Mouse (Mus musculus) heart, adult 2 months (tissue): Measurements from ENCODE around the gene Aaed1. TPM values are rescaled to one million over a fixed set of nuclear protein-coding genes. Genes with fewer than 3 reads are reported as not detected.

Source experiments
- DNase-seq, 2 experiments: peaks; one replicate each; pipeline ENCODE4 v3.0.0; 2021
- H3K27ac ChIP-seq: fragments of 200-600 bp; 2 replicates; pipeline ENCODE4 v1.8.1; 2022
- H3K27me3 ChIP-seq: fragments of 200-500 bp; 2 replicates; pipeline ENCODE4 v1.6.1; 2012; ENCODE audit warnings: mild to moderate bottlenecking, low read length, inconsistent platforms, mixed read lengths; ENCODE audit not compliant: control insufficient read depth, insufficient read depth
- H3K36me3 ChIP-seq: fragments of 200-500 bp; 2 replicates; pipeline ENCODE4 v1.6.1; 2012; ENCODE audit warnings: low read length, inconsistent platforms; ENCODE audit not compliant: control insufficient read depth, insufficient read depth
- H3K4me1 ChIP-seq: fragments of 200-500 bp; 2 replicates; pipeline ENCODE4 v1.6.1; 2011; ENCODE audit warnings: low read length; ENCODE audit not compliant: control insufficient read depth, insufficient read depth
- H3K4me3 ChIP-seq: fragments of 200-600 bp; 2 replicates; pipeline ENCODE4 v1.8.1; 2022
- H3K79me2 ChIP-seq: fragments of 200-500 bp; replicated peaks from 2 replicates; pipeline ENCODE4 v1.6.1; 2012; ENCODE audit warnings: mild to moderate bottlenecking, inconsistent platforms, low read length, moderate library complexity, mixed read lengths; ENCODE audit not compliant: control insufficient read depth, insufficient read depth
- H3K9ac ChIP-seq: fragments of 200-500 bp; 2 replicates; pipeline ENCODE4 v1.6.1; 2012; ENCODE audit warnings: low read depth, mild to moderate bottlenecking, control low read depth, inconsistent platforms, low read length, mixed read lengths
- CTCF ChIP-seq: fragments of 200-600 bp; IDR thresholded peaks from 2 replicates; pipeline ENCODE4 v1.8.1; 2022; ENCODE audit warnings: antibody characterized with exemption, mild to moderate bottlenecking, moderate library complexity
- EP300 ChIP-seq: fragments of 200-500 bp; IDR thresholded peaks from 2 replicates; pipeline ENCODE4 v1.6.1; 2011; ENCODE audit warnings: low read depth, low read length, control low read depth; ENCODE audit not compliant: insufficient read depth
- POLR2A ChIP-seq: fragments of 200-500 bp; IDR thresholded peaks from 2 replicates; pipeline ENCODE4 v1.6.1; 2011; ENCODE audit warnings: mild to moderate bottlenecking, low read depth, low read length, control low read depth; ENCODE audit not compliant: insufficient read depth
- WGBS: fragments of 180-500 bp; shearing (Covaris S2); methylation state at CpG from one replicate; pipeline ENCODE4 v1.1.7; 2018; 5-methylcytosine and 5-hydroxymethylcytosine counted together
- intact Hi-C: fragments of 180-260 bp; cut with DNase I; formaldehyde crosslinking; loops from one replicate; pipeline ENCODE4 v1.15.1; 2025
- polyA plus RNA-seq: library from polyadenylated mRNA; depleted of rRNA; stranded (reverse); fragments of >200 nt; gene quantifications from 2 replicates; pipeline ENCODE4 v1.2.3, GENCODE M21; 2012
- total RNA-seq, 2 experiments: library from RNA; stranded (reverse); gene quantifications; 2 replicates each; pipeline ENCODE4 v1.2.3; 2021

Gene Aaed1
- total and polyA plus RNA-seq, 3 experiments: 19.6 to 65.7 (median 55.7) TPM

GRCm38 (mm10) chr13:64307508-64307907 lies 5.0 kb downstream of the Aaed1 start:
- Histone ChIP-seq H3K27me3 (no peaks in the 10 kb centered on the region), H3K9ac (no peak overlapping the region), H3K4me1 (peaks cover 14% of the 10 kb centered on the region), H3K4me3 (no peak overlapping the region), H3K79me2 (no peaks in the 10 kb centered on the region; the same call in 1 of the 2 replicates), H3K27ac (no peak overlapping the region), H3K36me3 (peaks cover 7% of the 10 kb centered on the region)
- no peak for DNase-seq
- TF ChIP-seq POLR2A (no peak), CTCF (no peak), EP300 (no peak)
- intact Hi-C loops: loop anchor here (5.0 kb wide), 2 partner anchors 145 to 205 kb away; partner anchors contain the start of gene Habp4
- WGBS: 81% methylated on average over 5 of the region's 5 CpGs

DNA sequence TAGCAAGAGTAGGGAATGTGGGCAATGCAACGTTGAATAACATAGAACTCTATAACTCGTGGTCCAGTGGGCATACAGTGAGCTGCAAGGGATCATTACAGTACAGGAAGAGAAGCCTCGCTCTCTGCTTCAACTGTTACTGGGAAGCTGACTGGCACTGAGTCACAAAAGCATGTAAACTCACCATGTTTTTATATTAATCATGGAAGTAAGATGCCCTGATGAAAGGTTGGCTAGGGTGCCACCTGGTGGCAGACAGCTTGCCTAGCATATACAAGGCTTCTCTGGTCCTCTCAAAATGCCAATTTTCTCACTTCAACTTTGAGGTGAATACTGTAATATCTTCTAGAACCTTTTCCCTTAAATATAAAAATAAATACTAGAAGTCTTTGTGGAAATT lies 6.4 kb downstream of the Aaed1 start:
- Histone ChIP-seq H3K4me1 (peaks cover 11% of the 10 kb centered on the region), H3K27me3 (no peaks in the 10 kb centered on the region), H3K36me3 (peaks cover 5% of the 10 kb centered on the region), H3K4me3 (no peak overlapping the region), H3K79me2 (no peaks in the 10 kb centered on the region; the same call in 1 of the 2 replicates), H3K27ac (no peak overlapping the region), H3K9ac (no peak overlapping the region)
- DNase-seq: peak; percentile 36 to 55
- intact Hi-C loops: loop anchor here (1.0 to 5.0 kb wide), 4 partner anchors 57 to 204 kb away; partner anchors contain the start of gene Habp4
- TF ChIP-seq POLR2A: no peak
- TF ChIP-seq CTCF: peak; percentile 93
- peak; percentile 74 for TF ChIP-seq EP300
- WGBS: 71% methylated on average over 3 of the region's 3 CpGs

DNA sequence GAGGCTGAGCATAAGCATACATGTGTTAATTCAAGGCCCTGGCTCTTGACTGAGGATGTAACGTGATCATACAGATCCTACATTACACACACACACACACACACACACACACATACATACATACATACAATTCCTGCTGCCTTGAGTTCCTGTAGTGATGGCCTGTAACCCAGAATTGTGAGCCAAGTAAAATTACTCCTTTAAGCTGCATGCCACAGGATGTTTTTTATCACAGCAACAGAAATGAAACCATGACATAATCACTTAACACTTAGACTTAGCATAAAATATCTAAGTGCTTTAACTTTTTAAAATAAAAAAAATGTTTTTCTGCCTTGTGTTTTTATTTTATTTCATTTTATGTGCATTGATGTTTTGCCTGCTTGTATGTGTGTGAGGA lies 13.4 kb downstream of the Aaed1 start:
- H3K36me3 ChIP-seq: peaks cover 3% of the 10 kb centered on the region; the same call in 1 of the 2 replicates
- WGBS: 96% methylated on average over 1 of the region's 1 CpGs
- no peaks in the 10 kb centered on the region for H3K79me2 ChIP-seq
- no peak overlapping the region for H3K4me3 ChIP-seq
- no peak for TF ChIP-seq CTCF
- TF ChIP-seq EP300: no peak
- TF ChIP-seq POLR2A: no peak
- no peaks in the 10 kb centered on the region for H3K27me3 ChIP-seq
- no peak for DNase-seq
- H3K9ac ChIP-seq: no peak overlapping the region
- intact Hi-C loops: no loop called here
- H3K27ac ChIP-seq: no peak overlapping the region
- no peaks in the 10 kb centered on the region for H3K4me1 ChIP-seq

DNA sequence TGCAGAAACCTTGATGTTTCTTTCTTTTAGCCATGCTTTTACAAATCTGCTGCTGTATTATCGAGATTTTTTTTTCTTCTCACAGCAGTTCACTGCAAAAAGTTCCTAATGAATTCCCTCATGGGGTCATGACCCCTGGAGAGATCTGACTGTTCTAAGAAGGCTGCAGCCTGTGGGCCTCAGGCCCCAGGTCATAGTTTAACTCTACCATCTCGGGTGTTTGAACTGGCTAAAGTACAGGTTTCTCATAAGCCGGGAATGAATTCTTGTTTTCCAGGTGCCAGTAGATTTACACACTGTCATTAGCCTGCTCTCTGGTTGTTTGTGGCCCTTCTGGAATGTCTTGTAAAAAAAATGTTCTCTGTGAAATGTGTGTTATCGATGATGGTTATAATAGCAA lies 25.7 kb downstream of the Aaed1 start:
- Histone ChIP-seq H3K4me1 (no peaks in the 10 kb centered on the region), H3K36me3 (no peaks in the 10 kb centered on the region), H3K27ac (no peak overlapping the region), H3K9ac (no peak overlapping the region), H3K4me3 (no peak overlapping the region), H3K79me2 (no peaks in the 10 kb centered on the region), H3K27me3 (no peaks in the 10 kb centered on the region)
- 69% methylated on average over 4 of the region's 4 CpGs for WGBS
- no peak for DNase-seq
- intact Hi-C loops: no loop called here
- TF ChIP-seq POLR2A (no peak), EP300 (no peak), CTCF (no peak)

- Histone ChIP-seq H3K4me1 (no peaks in the 10 kb centered on the region), H3K4me3 (no peak overlapping the region), H3K79me2 (no peaks in the 10 kb centered on the region), H3K36me3 (no peaks in the 10 kb centered on the region), H3K27me3 (no peaks in the 10 kb centered on the region), H3K9ac (no peak overlapping the region), H3K27ac (no peak overlapping the region)
- no peak for DNase-seq
- TF ChIP-seq EP300 (no peak), CTCF (no peak)
- 68% methylated on average over 4 of the region's 4 CpGs for WGBS
- intact Hi-C loops: no loop called here
These were observed 26.2 kb downstream of the Aaed1 start for GRCm38 (mm10) chr13:64286321-64286720.

- H3K36me3 ChIP-seq: no peaks in the 10 kb centered on the region
- H3K4me3 ChIP-seq: no peak overlapping the region
- WGBS: 99% methylated on average over 2 of the region's 2 CpGs
- intact Hi-C loops: no loop called here
- H3K27me3 ChIP-seq: no peaks in the 10 kb centered on the region
- H3K9ac ChIP-seq: no peak overlapping the region
- TF ChIP-seq EP300 (no peak), POLR2A (no peak), CTCF (peak; percentile 50)
- H3K79me2 ChIP-seq: no peaks in the 10 kb centered on the region
- H3K27ac ChIP-seq: no peak overlapping the region
- H3K4me1 ChIP-seq: no peaks in the 10 kb centered on the region
- DNase-seq: no peak
These were observed 27.8 kb downstream of the Aaed1 start for GRCm38 (mm10) chr13:64284676-64285075.
